Mouse (Mus musculus) urinary bladder, postnatal 10 days (tissue): ENCODE results near the gene Olfr1122.
"Not testable (repeated sequence)": the region's sequence is repeated elsewhere in the genome, so short reads cannot be mapped to it uniquely, and the experiment has no call there.

ENCODE experiments used
- DNase-seq: peaks from one replicate; pipeline ENCODE4 v3.0.0; 2022; ENCODE audit warnings: low spot score

The Olfr1122 gene

DNA sequence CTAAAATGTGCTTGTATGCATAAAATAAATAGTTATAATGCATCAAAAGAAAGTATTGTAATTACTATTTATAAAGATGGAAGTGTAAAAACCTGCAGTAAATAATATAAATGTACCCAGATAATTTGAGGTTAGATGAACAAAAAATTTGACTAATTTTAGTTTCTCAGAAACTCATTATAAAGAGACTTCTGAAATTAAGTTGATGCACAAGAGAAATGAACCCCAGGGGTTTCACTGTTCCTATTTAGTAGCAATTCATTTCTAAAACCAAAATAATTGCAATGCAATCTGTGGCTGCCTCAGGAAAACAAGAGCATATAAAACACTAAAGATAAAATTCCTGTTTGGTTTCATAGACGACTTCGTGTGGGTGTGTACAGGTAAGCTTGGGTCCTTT lies at the start of gene Olfr1122:
Gene Olfr1122, plus strand, starts transcription at position 301 of the 400 bp plus-strand sequence.
- DNase-seq: no peak

GRCm38 (mm10) chr2:87354515-87354914 lies 31.1 kb upstream of the Olfr1122 start, which contains the start of gene Olfr1120:
Gene Olfr1120, plus strand, starts transcription at chr2:87354815.
- no peak for DNase-seq

DNA sequence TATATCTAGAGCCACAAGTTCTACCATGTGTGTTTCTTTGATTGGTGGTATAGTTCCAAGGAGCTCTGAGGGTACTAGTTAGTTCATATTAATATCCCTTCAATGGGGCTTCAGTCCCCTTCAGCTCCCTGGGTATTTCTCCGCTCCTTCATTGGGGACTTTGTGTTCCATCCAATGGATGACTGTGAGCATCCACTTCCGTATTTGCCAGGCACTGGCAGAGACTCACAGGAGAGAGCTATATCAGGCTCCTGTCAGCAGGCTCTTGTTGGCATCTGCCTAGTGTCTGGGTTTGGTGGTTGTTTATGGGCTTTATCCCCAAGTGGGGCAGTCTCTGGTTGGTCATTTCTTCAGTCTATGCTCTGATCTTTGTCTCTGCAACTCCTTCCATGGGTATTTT lies 25.5 kb upstream of the Olfr1122 start:
- not testable (repeated sequence) for DNase-seq

DNA sequence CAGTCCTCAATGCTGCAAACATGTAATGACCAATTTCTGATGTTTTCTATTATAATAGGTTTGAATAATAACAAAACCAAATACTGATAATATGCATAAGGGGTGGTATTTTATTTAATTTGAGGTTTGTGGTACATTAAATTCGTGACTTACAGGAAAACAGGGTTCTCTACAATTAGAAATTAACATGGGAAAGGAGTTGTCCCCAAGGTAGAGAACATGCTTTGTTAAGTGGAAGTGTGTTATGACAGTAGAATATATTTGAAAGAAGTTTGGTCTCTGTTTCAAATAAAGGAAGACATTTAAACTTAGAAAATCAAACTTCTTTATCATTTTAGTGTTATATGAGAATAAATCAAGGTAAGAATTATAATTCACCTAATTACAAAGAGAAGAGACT lies 16.1 kb upstream of the Olfr1122 start, which contains the start of gene Olfr1121:
Gene Olfr1121, plus strand, starts transcription at position 301 of the 400 bp plus-strand sequence.
- DNase-seq: no peak

DNA sequence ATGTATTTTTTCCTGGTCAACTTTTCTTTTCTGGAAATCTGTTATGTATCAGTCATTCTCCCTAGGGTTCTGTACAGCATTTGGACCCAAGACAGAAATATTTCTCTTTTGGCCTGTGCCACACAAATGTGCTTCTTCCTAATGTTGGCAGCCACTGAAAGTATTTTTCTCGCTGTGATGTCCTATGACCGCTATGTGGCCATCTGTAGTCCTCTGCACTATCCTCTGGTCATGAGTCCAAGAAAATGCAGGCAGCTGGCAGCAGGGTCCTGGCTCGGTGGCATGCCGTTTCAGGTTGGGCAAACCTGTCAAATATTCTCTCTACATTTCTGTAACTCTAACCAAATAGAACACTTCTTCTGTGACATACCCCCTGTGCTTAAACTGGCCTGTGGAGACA lies 13.9 kb upstream of the Olfr1122 start:
- DNase-seq: no peak

DNA sequence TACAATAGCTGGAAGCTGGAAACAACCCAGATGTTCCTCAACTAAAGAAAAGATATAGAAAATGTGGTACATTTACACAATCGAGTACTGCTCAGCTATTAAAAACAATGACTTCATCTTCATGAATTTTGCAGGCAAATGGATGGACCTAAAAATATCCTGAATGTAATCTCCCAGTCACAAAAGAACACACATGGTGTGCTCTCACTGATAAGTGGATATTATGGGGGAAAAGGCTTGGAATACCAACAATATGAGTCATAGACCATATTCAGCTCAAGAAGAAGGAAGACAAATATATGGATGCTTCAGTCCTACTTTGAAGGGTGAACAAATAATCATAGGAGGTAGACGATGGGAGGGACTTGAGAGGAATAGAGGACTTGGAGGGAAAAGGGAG lies 1.7 kb upstream of the Olfr1122 start:
- no peak for DNase-seq

DNA sequence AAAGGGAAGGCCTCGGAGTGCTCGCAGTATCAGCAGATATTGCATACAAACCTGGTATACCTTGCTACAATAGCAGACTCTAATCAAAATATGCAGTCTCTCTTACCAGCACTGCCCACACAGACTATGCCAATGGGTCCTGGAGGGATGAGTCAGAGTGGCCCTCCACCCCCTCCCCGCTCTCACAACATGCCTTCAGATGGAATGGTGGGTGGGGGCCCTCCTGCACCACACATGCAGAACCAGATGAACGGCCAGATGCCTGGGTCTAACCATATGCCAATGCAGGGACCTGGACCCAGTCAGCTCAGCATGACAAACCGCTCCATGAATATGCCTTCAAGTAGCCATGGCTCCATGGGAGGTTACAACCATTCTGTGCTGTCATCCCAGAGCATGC lies 8.0 kb downstream of the Olfr1122 start:
- DNase-seq: not testable (repeated sequence)

DNA sequence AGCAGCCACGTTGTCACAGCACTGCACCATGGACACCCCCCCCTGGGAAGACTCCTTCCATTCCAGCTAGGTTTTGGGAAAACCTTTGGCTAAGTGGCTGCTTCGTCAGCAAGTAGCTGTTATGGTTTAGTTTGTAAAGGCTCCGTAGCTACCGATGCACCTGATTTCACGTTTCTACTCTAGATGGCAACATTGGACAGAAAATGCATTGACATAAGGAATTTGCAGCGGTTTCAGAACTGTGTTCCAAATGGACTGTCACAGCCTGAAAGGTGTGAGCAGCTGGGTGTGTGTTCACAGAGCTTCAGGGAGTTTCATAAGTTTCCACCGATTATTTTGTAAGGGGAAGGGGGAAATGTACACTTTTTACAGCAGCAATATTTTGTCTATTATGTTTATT lies 9.0 kb downstream of the Olfr1122 start:
- not testable (repeated sequence) for DNase-seq

DNA sequence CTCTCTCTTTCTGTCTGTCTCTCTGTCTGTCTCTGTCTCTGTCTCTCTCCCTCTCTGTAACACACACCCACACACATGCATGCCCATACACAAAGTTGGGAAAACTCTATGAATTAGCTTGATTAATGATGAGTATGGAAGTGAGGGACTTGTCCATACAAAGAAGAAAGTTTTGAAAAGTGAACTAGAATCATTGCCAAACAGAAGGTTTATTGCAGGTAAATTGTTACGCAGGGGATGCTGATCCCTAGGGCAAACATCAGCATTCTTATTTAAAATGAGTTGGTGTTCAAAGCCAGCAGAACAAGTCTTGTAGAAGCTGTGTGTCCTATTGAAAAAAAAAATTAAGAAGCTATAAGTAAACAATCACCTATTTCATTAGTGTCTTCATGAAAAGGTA lies 30.7 kb downstream of the Olfr1122 start, which contains the start of gene Olfr1123:
Gene Olfr1123, plus strand, starts transcription at position 301 of the 400 bp plus-strand sequence.
- no peak for DNase-seq

GRCm38 (mm10) chr2:87429975-87430374 lies 44.3 kb downstream of the Olfr1122 start, which contains the start of gene Olfr1124:
Gene Olfr1124, plus strand, starts transcription at chr2:87430275.
- no peak for DNase-seq

DNA sequence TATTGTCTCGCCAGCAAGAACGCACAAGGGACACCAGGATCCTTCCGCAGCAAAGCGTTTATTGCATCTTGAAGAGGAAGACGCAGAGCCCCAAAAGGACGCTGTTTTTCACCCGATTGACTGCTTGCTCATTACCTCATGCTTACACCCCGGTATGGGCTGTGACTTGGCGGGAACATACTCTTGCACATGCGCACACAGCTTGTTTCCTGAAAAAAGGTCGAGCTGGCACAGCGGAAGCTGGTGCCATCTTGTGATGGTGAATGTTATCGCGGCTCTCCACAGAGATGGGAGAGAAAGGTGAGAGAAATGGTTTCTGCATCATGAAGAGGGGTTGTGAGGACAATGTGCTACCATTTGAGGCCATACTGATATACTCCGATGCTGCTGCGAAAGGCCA lies 52.1 kb downstream of the Olfr1122 start:
- DNase-seq: no peak
